Mouse (Mus musculus): ENCODE data around the gene Stk39.
"Not testable (repeated sequence)": the region's sequence is repeated elsewhere in the genome, so short reads cannot be mapped to it uniquely, and the experiment has no call there.

The Stk39 gene

GRCm38 (mm10) chr2:68253222-68253621, 218.8 kb downstream of the Stk39 start:
- Histone ChIP-seq H3K36me3 (ENCODE audit: control insufficient read depth, insufficient read depth, low read length, poor library complexity, severe bottlenecking) (no peaks in the 10 kb centered on the region), H3K27me3 (ENCODE audit: control insufficient read depth, insufficient read depth, low read length, poor library complexity, severe bottlenecking) (no peaks in the 10 kb centered on the region)
- DNase-seq (ENCODE audit: low read depth, low spot score) = no peak

- no peaks in the 10 kb centered on the region for H3K36me3 ChIP-seq (ENCODE audit: control insufficient read depth, insufficient read depth, low read length, poor library complexity, severe bottlenecking)
- no peak for DNase-seq (ENCODE audit: low read depth, low spot score)
- no peaks in the 10 kb centered on the region for H3K27me3 ChIP-seq (ENCODE audit: control insufficient read depth, insufficient read depth, low read length, poor library complexity, severe bottlenecking)
Measured at GRCm38 (mm10) chr2:68252048-68252758, 219.9 kb downstream of the Stk39 start.

GRCm38 (mm10) chr2:68250897-68251296, 221.2 kb downstream of the Stk39 start:
- no peak for DNase-seq (ENCODE audit: low read depth, low spot score)
- Histone ChIP-seq H3K36me3 (ENCODE audit: control insufficient read depth, insufficient read depth, low read length, poor library complexity, severe bottlenecking) (no peaks in the 10 kb centered on the region), H3K27me3 (ENCODE audit: control insufficient read depth, insufficient read depth, low read length, poor library complexity, severe bottlenecking) (no peaks in the 10 kb centered on the region)

GRCm38 (mm10) chr2:68249855-68250424, 222.1 kb downstream of the Stk39 start:
- Histone ChIP-seq H3K36me3 (ENCODE audit: control insufficient read depth, insufficient read depth, low read length, poor library complexity, severe bottlenecking) (no peaks in the 10 kb centered on the region), H3K27me3 (ENCODE audit: control insufficient read depth, insufficient read depth, low read length, poor library complexity, severe bottlenecking) (no peaks in the 10 kb centered on the region)
- DNase-seq (ENCODE audit: low read depth, low spot score) = no peak

GRCm38 (mm10) chr2:68246284-68246683, 225.8 kb downstream of the Stk39 start:
- DNase-seq (ENCODE audit: low read depth, low spot score) = no peak
- no peaks in the 10 kb centered on the region for H3K27me3 ChIP-seq (ENCODE audit: control insufficient read depth, insufficient read depth, low read length, poor library complexity, severe bottlenecking)
- no peaks in the 10 kb centered on the region for H3K36me3 ChIP-seq (ENCODE audit: control insufficient read depth, insufficient read depth, low read length, poor library complexity, severe bottlenecking)

GRCm38 (mm10) chr2:68244556-68244955, 227.5 kb downstream of the Stk39 start:
- DNase-seq (ENCODE audit: low read depth, low spot score) = no peak
- Histone ChIP-seq H3K27me3 (ENCODE audit: control insufficient read depth, insufficient read depth, low read length, poor library complexity, severe bottlenecking) (no peaks in the 10 kb centered on the region), H3K36me3 (ENCODE audit: control insufficient read depth, insufficient read depth, low read length, poor library complexity, severe bottlenecking) (no peaks in the 10 kb centered on the region)

GRCm38 (mm10) chr2:68243879-68244553, 228.1 kb downstream of the Stk39 start:
- Histone ChIP-seq H3K27me3 (ENCODE audit: control insufficient read depth, insufficient read depth, low read length, poor library complexity, severe bottlenecking) (no peaks in the 10 kb centered on the region), H3K36me3 (ENCODE audit: control insufficient read depth, insufficient read depth, low read length, poor library complexity, severe bottlenecking) (no peaks in the 10 kb centered on the region)
- DNase-seq (ENCODE audit: low read depth, low spot score) = no peak

GRCm38 (mm10) chr2:68243273-68243672, 228.8 kb downstream of the Stk39 start:
- Histone ChIP-seq H3K27me3 (ENCODE audit: control insufficient read depth, insufficient read depth, low read length, poor library complexity, severe bottlenecking) (no peaks in the 10 kb centered on the region), H3K36me3 (ENCODE audit: control insufficient read depth, insufficient read depth, low read length, poor library complexity, severe bottlenecking) (no peaks in the 10 kb centered on the region)
- no peak for DNase-seq (ENCODE audit: low read depth, low spot score)

- no peaks in the 10 kb centered on the region for H3K27me3 ChIP-seq (ENCODE audit: control insufficient read depth, insufficient read depth, low read length, poor library complexity, severe bottlenecking)
- no peak for DNase-seq (ENCODE audit: low read depth, low spot score)
- H3K36me3 ChIP-seq (ENCODE audit: control insufficient read depth, insufficient read depth, low read length, poor library complexity, severe bottlenecking) = no peaks in the 10 kb centered on the region
Measured at GRCm38 (mm10) chr2:68242069-68242468, 230.0 kb downstream of the Stk39 start.

- DNase-seq (ENCODE audit: low read depth, low spot score) = no peak
- Histone ChIP-seq H3K36me3 (ENCODE audit: control insufficient read depth, insufficient read depth, low read length, poor library complexity, severe bottlenecking) (no peaks in the 10 kb centered on the region), H3K27me3 (ENCODE audit: control insufficient read depth, insufficient read depth, low read length, poor library complexity, severe bottlenecking) (no peaks in the 10 kb centered on the region)
Measured at GRCm38 (mm10) chr2:68241640-68242039, 230.4 kb downstream of the Stk39 start.

GRCm38 (mm10) chr2:68239415-68239814, 232.7 kb downstream of the Stk39 start:
- H3K27me3 ChIP-seq (ENCODE audit: control insufficient read depth, insufficient read depth, low read length, poor library complexity, severe bottlenecking); H3K36me3 ChIP-seq (ENCODE audit: control insufficient read depth, insufficient read depth, low read length, poor library complexity, severe bottlenecking); DNase-seq (ENCODE audit: low read depth, low spot score): not testable (repeated sequence)

- Histone ChIP-seq H3K36me3 (ENCODE audit: control insufficient read depth, insufficient read depth, low read length, poor library complexity, severe bottlenecking) (no peaks in the 10 kb centered on the region), H3K27me3 (ENCODE audit: control insufficient read depth, insufficient read depth, low read length, poor library complexity, severe bottlenecking) (no peaks in the 10 kb centered on the region)
- DNase-seq (ENCODE audit: low read depth, low spot score) = no peak
Measured at GRCm38 (mm10) chr2:68232929-68233328, 239.1 kb downstream of the Stk39 start.

GRCm38 (mm10) chr2:68229872-68230271, 242.2 kb downstream of the Stk39 start:
- Histone ChIP-seq H3K27me3 (ENCODE audit: control insufficient read depth, insufficient read depth, low read length, poor library complexity, severe bottlenecking) (no peaks in the 10 kb centered on the region), H3K36me3 (ENCODE audit: control insufficient read depth, insufficient read depth, low read length, poor library complexity, severe bottlenecking) (no peaks in the 10 kb centered on the region)
- no peak for DNase-seq (ENCODE audit: low read depth, low spot score)

GRCm38 (mm10) chr2:68229081-68229480, 243.0 kb downstream of the Stk39 start:
- no peak for DNase-seq (ENCODE audit: low read depth, low spot score)
- Histone ChIP-seq H3K27me3 (ENCODE audit: control insufficient read depth, insufficient read depth, low read length, poor library complexity, severe bottlenecking) (no peaks in the 10 kb centered on the region), H3K36me3 (ENCODE audit: control insufficient read depth, insufficient read depth, low read length, poor library complexity, severe bottlenecking) (no peaks in the 10 kb centered on the region)

GRCm38 (mm10) chr2:68222227-68222873, 249.7 kb downstream of the Stk39 start:
- DNase-seq (ENCODE audit: low read depth, low spot score) = no peak
- no peaks in the 10 kb centered on the region for H3K36me3 ChIP-seq (ENCODE audit: control insufficient read depth, insufficient read depth, low read length, poor library complexity, severe bottlenecking)

More at GRCm38 (mm10) chr2:68222227-68222873, 249.7 kb downstream of the Stk39 start:
- H3K27me3 ChIP-seq (ENCODE audit: control insufficient read depth, insufficient read depth, low read length, poor library complexity, severe bottlenecking) = no peaks in the 10 kb centered on the region

Measured in splenic B cell, adult 2 months (primary cell).